Mouse (Mus musculus) MEL (cell line): ENCODE measurements around the gene Hspa1b.
"Not testable (repeated sequence)": the region's sequence is repeated elsewhere in the genome, so short reads cannot be mapped to it uniquely, and the experiment has no call there.

Experiments
- BHLHE40 ChIP-seq: IDR thresholded peaks from 2 replicates; pipeline ENCODE4 v1.6.1; 2012; ENCODE audit warnings: low read depth, mild to moderate bottlenecking, inconsistent platforms, low read length, improper control_type of control experiment, borderline replicate concordance
- CTCF ChIP-seq, 3 experiments: IDR thresholded peaks in 2 of 3; conservative IDR thresholded peaks in 1 of 3; 2 replicates each; pipeline ENCODE4 v1.5.1; 2011 to 2012; ENCODE audit warnings: low read length in 3 of 3, low read depth in 2 of 3, mild to moderate bottlenecking in 2 of 3, improper control_type of control experiment in 1 of 3, inconsistent platforms in 1 of 3, mixed read lengths in 1 of 3, moderate library complexity in 1 of 3; ENCODE audit not compliant: control insufficient read depth in 1 of 3, insufficient read depth in 1 of 3, poor library complexity in 1 of 3, severe bottlenecking in 1 of 3
- EP300 ChIP-seq, 2 experiments: IDR thresholded peaks; 2 replicates each; pipeline ENCODE4 v1.6.1; 2011; ENCODE audit warnings: improper control_type of control experiment in 2 of 2, low read length in 2 of 2, low read depth in 1 of 2, mild to moderate bottlenecking in 1 of 2
- ETS1 ChIP-seq: IDR thresholded peaks from 2 replicates; pipeline ENCODE4 v1.6.1; 2012; ENCODE audit warnings: low read depth, mild to moderate bottlenecking, inconsistent platforms, low read length, improper control_type of control experiment, moderate library complexity
- KAT2A ChIP-seq: conservative IDR thresholded peaks from 2 replicates; pipeline ENCODE4 v1.6.1; 2012; ENCODE audit warnings: low read depth, low read length, improper control_type of control experiment, inconsistent platforms
- MAX ChIP-seq: IDR thresholded peaks from 2 replicates; pipeline ENCODE4 v1.6.1; 2011; ENCODE audit warnings: low read length, improper control_type of control experiment
- NRF1 ChIP-seq: IDR thresholded peaks from 2 replicates; pipeline ENCODE4 v1.6.1; 2014; ENCODE audit warnings: low read depth, mild to moderate bottlenecking, inconsistent platforms, low read length, improper control_type of control experiment, moderate library complexity; ENCODE audit not compliant: poor library complexity, insufficient read depth, severe bottlenecking
- POLR2A ChIP-seq, 2 experiments: IDR thresholded peaks; 2 replicates each; pipeline ENCODE4 v1.6.1; 2011 to 2012; ENCODE audit warnings: low read length in 2 of 2, mild to moderate bottlenecking in 2 of 2, control low read depth in 1 of 2, improper control_type of control experiment in 1 of 2, low read depth in 1 of 2, moderate library complexity in 1 of 2; ENCODE audit not compliant: control insufficient read depth in 1 of 2, insufficient read depth in 1 of 2, poor library complexity in 1 of 2
- POLR2AphosphoS5 ChIP-seq: IDR thresholded peaks from 2 replicates; pipeline ENCODE4 v1.6.1; 2012; ENCODE audit warnings: low read depth, borderline replicate concordance, mild to moderate bottlenecking, inconsistent platforms, low read length, moderate library complexity, mixed read lengths
- RAD21 ChIP-seq: IDR thresholded peaks from 2 replicates; pipeline ENCODE4 v1.6.1; 2011; ENCODE audit warnings: mild to moderate bottlenecking, low read depth, low read length, improper control_type of control experiment
- SMC3 ChIP-seq: IDR thresholded peaks from 2 replicates; pipeline ENCODE4 v1.6.1; 2011; ENCODE audit warnings: low read depth, low read length, improper control_type of control experiment
- TAL1 ChIP-seq: IDR thresholded peaks from 2 replicates; pipeline ENCODE4 v1.6.1; 2012; ENCODE audit warnings: mild to moderate bottlenecking, inconsistent platforms, low read length, moderate library complexity, mixed read lengths
- USF1 ChIP-seq: IDR thresholded peaks from 2 replicates; pipeline ENCODE4 v1.6.1; 2014; ENCODE audit warnings: low read depth, mild to moderate bottlenecking, inconsistent platforms, low read length, improper control_type of control experiment, moderate library complexity

GRCm38 (mm10) chr17:34972069-34972749, 13.2 kb upstream of the Hspa1b start, which contains the start of the genes Hspa1a and Hspa1l:
- not testable (repeated sequence) for TF ChIP-seq TAL1; CTCF (IDR thresholded peaks at IDR 0.05 in 2 of 3, conservative IDR thresholded peaks at IDR 0.05 in 1 of 3; ENCODE audit: control insufficient read depth in 1 of 3, insufficient read depth in 1 of 3, low read depth in 2 of 3, low read length in 3 of 3, poor library complexity in 1 of 3, severe bottlenecking in 1 of 3); POLR2A (IDR thresholded peaks at IDR 0.05; ENCODE audit: control insufficient read depth in 1 of 2, insufficient read depth in 1 of 2, low read depth in 1 of 2, low read length in 2 of 2, poor library complexity in 1 of 2); EP300 (IDR thresholded peaks at IDR 0.05; ENCODE audit: low read depth in 1 of 2, low read length in 2 of 2); USF1; MAX; SMC3; BHLHE40; RAD21; NRF1; POLR2AphosphoS5; KAT2A; ETS1
